Mouse (Mus musculus) megakaryocyte, embryonic 14.5 days (primary cell): ENCODE measurements at regions not wholly inside any gene's neighbourhood (a gene's known extent, or its start where the extent isn't known, plus 50 kb on each side); places are given as distances from the start of the nearest gene placed in this dataset.

ENCODE experiments used
- FLI1 ChIP-seq: IDR thresholded peaks from 2 replicates; pipeline ENCODE4 v1.6.1; 2012; ENCODE audit warnings: low read length, inconsistent platforms, mixed read lengths
- GATA1 ChIP-seq: IDR thresholded peaks from 3 replicates; pipeline ENCODE4 v1.6.1; 2012; ENCODE audit warnings: mixed read lengths, low read length, inconsistent platforms, borderline replicate concordance

- no peak for TF ChIP-seq GATA1
- TF ChIP-seq FLI1 = no peak
Measured at GRCm38 (mm10) chr1:63947278-63947677, 174.8 kb downstream of the Klf7 start.
